Mouse (Mus musculus) ES-Bruce4 (cell line): ENCODE measurements around the gene Napepld.

Experiments used
- CTCF ChIP-seq: IDR thresholded peaks from one replicate; pipeline ENCODE4 v1.8.1; 2011; ENCODE audit warnings: low read depth, low read length
- EP300 ChIP-seq: IDR thresholded peaks from 2 replicates; pipeline ENCODE4 v1.6.1; 2011; ENCODE audit warnings: low read depth, low read length; ENCODE audit not compliant: insufficient read depth
- POLR2A ChIP-seq: IDR thresholded peaks from one replicate; pipeline ENCODE4 v1.8.1; 2011; ENCODE audit warnings: low read length; ENCODE audit not compliant: insufficient read depth

- TF ChIP-seq POLR2A (no peak), CTCF (no peak), EP300 (no peak)
These were observed 1.8 kb upstream of the Napepld start for GRCm38 (mm10) chr5:21702873-21703475.
